Mouse (Mus musculus) embryonic fibroblast, embryonic 13.5 days (primary cell): ENCODE measurements at regions not wholly inside any gene's neighbourhood (a gene's known extent, or its start where the extent isn't known, plus 50 kb on each side); places are given as distances from the start of the nearest gene placed in this dataset.

ENCODE experiments used
- CTCF ChIP-seq: IDR thresholded peaks from 2 replicates; pipeline ENCODE4 v1.5.1; 2011; ENCODE audit warnings: mild to moderate bottlenecking, control low read depth, low read length, moderate library complexity, borderline replicate concordance; ENCODE audit not compliant: insufficient read depth
- POLR2A ChIP-seq: IDR thresholded peaks from 2 replicates; pipeline ENCODE4 v1.6.1; 2011; ENCODE audit warnings: low read depth, mild to moderate bottlenecking, control low read depth, low read length, moderate library complexity

GRCm38 (mm10) chr2:81118757-81119156, 501.7 kb downstream of the Nup35 start:
- no peak for TF ChIP-seq CTCF
- no peak for TF ChIP-seq POLR2A
